Mouse (Mus musculus): ENCODE measurements at regions not wholly inside any gene's neighbourhood (a gene's known extent, or its start where the extent isn't known, plus 50 kb on each side); places are given as distances from the start of the nearest gene placed in this dataset.

GRCm38 (mm10) chr1:83631798-83632197 is 223.8 kb upstream of the Sphkap start:
- TF ChIP-seq POLR2A (IDR thresholded peaks at IDR 0.05; ENCODE audit: borderline replicate concordance, extremely low read depth, low read depth, low read length) (no peak), CTCF (IDR thresholded peaks at IDR 0.05; ENCODE audit: insufficient read depth, low read length) (no peak)
